Mouse (Mus musculus) heart, embryonic 15.5 days (tissue): Measurements from ENCODE around the gene Syne3. TPM values are rescaled to one million over a fixed set of nuclear protein-coding genes. Genes with fewer than 3 reads are reported as not detected.
A peak's percentile ranks its signal among the peaks of the same experiment; 100 is the strongest.

Experiments
- ATAC-seq: fragments of 200-750 bp; cut with Nextera tagmentation; replicated peaks from 2 replicates; pipeline ENCODE4 v1.8.0; 2017; ENCODE audit warnings: low read depth, moderate TSS enrichment; ENCODE audit not compliant: insufficient number of reproducible peaks, insufficient read depth, low FRiP score
- H3K27ac ChIP-seq: fragments of 300-500 bp; sonication (generic); 2 replicates; pipeline ENCODE4 v1.5.1; 2015; ENCODE audit warnings: mild to moderate bottlenecking, inconsistent platforms
- H3K27me3 ChIP-seq: fragments of 300-500 bp; sonication (generic); 2 replicates; pipeline ENCODE4 v1.6.1; 2015; ENCODE audit warnings: inconsistent platforms
- H3K36me3 ChIP-seq: fragments of 300-500 bp; sonication (generic); 2 replicates; pipeline ENCODE4 v1.6.1; 2015; ENCODE audit warnings: mild to moderate bottlenecking, inconsistent platforms
- H3K4me1 ChIP-seq: fragments of 300-500 bp; sonication (generic); replicated peaks from 2 replicates; pipeline ENCODE4 v1.6.1; 2015; ENCODE audit warnings: inconsistent platforms
- H3K4me2 ChIP-seq: fragments of 300-500 bp; sonication (generic); 2 replicates; pipeline ENCODE4 v1.6.1; 2015; ENCODE audit warnings: inconsistent platforms, mild to moderate bottlenecking, moderate library complexity
- H3K4me3 ChIP-seq: fragments of 300-500 bp; sonication (generic); 2 replicates; pipeline ENCODE4 v1.5.1; 2015; ENCODE audit warnings: mild to moderate bottlenecking, inconsistent platforms
- H3K9ac ChIP-seq: fragments of 300-500 bp; sonication (generic); 2 replicates; pipeline ENCODE4 v1.6.1; 2015; ENCODE audit warnings: mild to moderate bottlenecking, inconsistent platforms
- H3K9me3 ChIP-seq: fragments of 300-500 bp; sonication (generic); replicated peaks from 2 replicates; pipeline ENCODE4 v1.6.1; 2016; ENCODE audit warnings: inconsistent platforms
- WGBS: fragments of 180-500 bp; shearing (Covaris S2); methylation state at CpG from one replicate; pipeline ENCODE4 v1.1.7; 2015; ENCODE audit warnings: mixed read lengths; 5-methylcytosine and 5-hydroxymethylcytosine counted together
- polyA plus RNA-seq: library from polyadenylated mRNA; unstranded; fragments of >200 nt; fragmentation: Nextera tagmentation; extraction: Ambion mirVana; gene quantifications from 2 replicates; pipeline ENCODE4 v1.2.1, GENCODE M21; 2015

The Syne3 gene
- polyA plus RNA-seq, 1 experiment from 2014 or later = 1.6 TPM

- Histone ChIP-seq H3K9me3 (no peaks in the 10 kb centered on the region), H3K36me3 (no peaks in the 10 kb centered on the region), H3K4me1 (peaks cover 8% of the 10 kb centered on the region; the same call in 1 of the 2 replicates), H3K4me2 (no peak overlapping the region), H3K9ac (no peak overlapping the region), H3K4me3 (no peak overlapping the region), H3K27ac (no peak overlapping the region), H3K27me3 (peaks cover 9% of the 10 kb centered on the region; the same call in 1 of the 2 replicates)
- ATAC-seq = no peak
- WGBS = 91% methylated on average over 1 of the region's 1 CpGs
These were observed 52.4 kb downstream of the Syne3 start for GRCm38 (mm10) chr12:104957165-104957564.

- ATAC-seq = no peak
- 74% methylated on average over 6 of the region's 6 CpGs for WGBS
These were observed 53.2 kb downstream of the Syne3 start for GRCm38 (mm10) chr12:104956406-104956805.

GRCm38 (mm10) chr12:104955003-104955800 lies 54.4 kb downstream of the Syne3 start:
- Histone ChIP-seq H3K36me3 (no peaks in the 10 kb centered on the region), H3K27me3 (peaks cover 9% of the 10 kb centered on the region; the same call in 1 of the 2 replicates), H3K9ac (no peak overlapping the region), H3K27ac (no peak overlapping the region), H3K9me3 (no peaks in the 10 kb centered on the region), H3K4me1 (peaks cover 8% of the 10 kb centered on the region; the same call in 1 of the 2 replicates), H3K4me2 (no peak overlapping the region), H3K4me3 (no peak overlapping the region)
- WGBS = 68% methylated on average over 17 of the region's 17 CpGs
- no peak for ATAC-seq

More at GRCm38 (mm10) chr12:104956406-104956805, 53.2 kb downstream of the Syne3 start:
- H3K4me1 ChIP-seq = peaks cover 8% of the 10 kb centered on the region; the same call in 1 of the 2 replicates
- H3K4me2 ChIP-seq = no peak overlapping the region
- H3K36me3 ChIP-seq = no peaks in the 10 kb centered on the region
- H3K27ac ChIP-seq = no peak overlapping the region
- H3K27me3 ChIP-seq = peaks cover 9% of the 10 kb centered on the region; the same call in 1 of the 2 replicates
- no peaks in the 10 kb centered on the region for H3K9me3 ChIP-seq
- H3K9ac ChIP-seq = no peak overlapping the region
- H3K4me3 ChIP-seq = no peak overlapping the region

- Histone ChIP-seq H3K27me3 (peaks cover 4% of the 10 kb centered on the region; the same call in 1 of the 2 replicates), H3K9me3 (no peaks in the 10 kb centered on the region), H3K4me2 (no peak overlapping the region), H3K36me3 (no peaks in the 10 kb centered on the region), H3K27ac (no peak overlapping the region), H3K4me1 (peaks cover 8% of the 10 kb centered on the region; the same call in 1 of the 2 replicates), H3K4me3 (no peak overlapping the region), H3K9ac (no peak overlapping the region)
- 19% methylated on average over 4 of the region's 4 CpGs for WGBS
- no peak for ATAC-seq
These were observed 55.7 kb downstream of the Syne3 start for GRCm38 (mm10) chr12:104953941-104954340.

GRCm38 (mm10) chr12:104952458-104952857 lies 57.2 kb downstream of the Syne3 start:
- H3K4me1 ChIP-seq = peaks cover 8% of the 10 kb centered on the region; the same call in 1 of the 2 replicates
- no peak overlapping the region for H3K4me3 ChIP-seq
- H3K9me3 ChIP-seq = no peaks in the 10 kb centered on the region
- 15% methylated on average over 5 of the region's 5 CpGs for WGBS
- no peaks in the 10 kb centered on the region for H3K27me3 ChIP-seq
- no peaks in the 10 kb centered on the region for H3K36me3 ChIP-seq
- H3K4me2 ChIP-seq = no peak overlapping the region
- ATAC-seq = 0 out of 2 replicates have a peak, but pooled peaks have one; percentile 43
- H3K9ac ChIP-seq = no peak overlapping the region
- H3K27ac ChIP-seq = no peak overlapping the region

GRCm38 (mm10) chr12:104947911-104948310 lies 61.7 kb downstream of the Syne3 start:
- H3K4me1 ChIP-seq = no peaks in the 10 kb centered on the region
- no peak overlapping the region for H3K4me2 ChIP-seq
- H3K27ac ChIP-seq = no peak overlapping the region
- ATAC-seq = no peak
- no peaks in the 10 kb centered on the region for H3K9me3 ChIP-seq
- H3K36me3 ChIP-seq = peaks cover 3% of the 10 kb centered on the region; the same call in 1 of the 2 replicates
- 56% methylated on average over 2 of the region's 2 CpGs for WGBS
- no peak overlapping the region for H3K9ac ChIP-seq
- H3K4me3 ChIP-seq = no peak overlapping the region
- no peaks in the 10 kb centered on the region for H3K27me3 ChIP-seq

GRCm38 (mm10) chr12:104946231-104946630 lies 63.4 kb downstream of the Syne3 start:
- WGBS = 93% methylated on average over 6 of the region's 6 CpGs
- H3K9me3 ChIP-seq = no peaks in the 10 kb centered on the region
- H3K27me3 ChIP-seq = no peaks in the 10 kb centered on the region
- H3K4me3 ChIP-seq = no peak overlapping the region
- H3K4me2 ChIP-seq = no peak overlapping the region
- no peaks in the 10 kb centered on the region for H3K4me1 ChIP-seq
- H3K9ac ChIP-seq = no peak overlapping the region
- no peak for ATAC-seq
- no peak overlapping the region for H3K27ac ChIP-seq
- H3K36me3 ChIP-seq = peaks cover 3% of the 10 kb centered on the region; the same call in 1 of the 2 replicates

- Histone ChIP-seq H3K4me2 (no peak overlapping the region), H3K9me3 (no peaks in the 10 kb centered on the region), H3K4me3 (no peak overlapping the region), H3K9ac (no peak overlapping the region), H3K27me3 (0 out of 2 replicates have a peak, but pooled peaks cover 3% of the 10 kb centered on the region), H3K27ac (no peak overlapping the region), H3K4me1 (no peaks in the 10 kb centered on the region), H3K36me3 (peaks cover 3% of the 10 kb centered on the region; the same call in 1 of the 2 replicates)
- WGBS = 81% methylated on average over 9 of the region's 9 CpGs
- ATAC-seq = no peak
These were observed 69.1 kb downstream of the Syne3 start for GRCm38 (mm10) chr12:104940466-104940865.

GRCm38 (mm10) chr12:104940027-104940386 lies 69.6 kb downstream of the Syne3 start:
- Histone ChIP-seq H3K4me1 (no peaks in the 10 kb centered on the region), H3K9me3 (no peaks in the 10 kb centered on the region), H3K36me3 (peaks cover 3% of the 10 kb centered on the region; the same call in 1 of the 2 replicates), H3K9ac (no peak overlapping the region), H3K4me2 (no peak overlapping the region), H3K4me3 (no peak overlapping the region), H3K27me3 (0 out of 2 replicates have a peak, but pooled peaks cover 3% of the 10 kb centered on the region), H3K27ac (no peak overlapping the region)
- ATAC-seq = no peak
- WGBS = 13% methylated on average over 4 of the region's 4 CpGs

- Histone ChIP-seq H3K27me3 (0 out of 2 replicates have a peak, but pooled peaks cover 3% of the 10 kb centered on the region), H3K4me2 (no peak overlapping the region), H3K9me3 (no peaks in the 10 kb centered on the region), H3K9ac (no peak overlapping the region), H3K36me3 (no peaks in the 10 kb centered on the region), H3K27ac (no peak overlapping the region), H3K4me3 (no peak overlapping the region), H3K4me1 (no peaks in the 10 kb centered on the region)
- 0 out of 2 replicates have a peak, but pooled peaks have one; percentile 36 for ATAC-seq
- WGBS = 38% methylated on average over 13 of the region's 13 CpGs
These were observed 70.1 kb downstream of the Syne3 start for GRCm38 (mm10) chr12:104939372-104940026.

GRCm38 (mm10) chr12:104938935-104939334 lies 70.7 kb downstream of the Syne3 start:
- no peaks in the 10 kb centered on the region for H3K4me1 ChIP-seq
- no peaks in the 10 kb centered on the region for H3K36me3 ChIP-seq
- H3K27ac ChIP-seq = no peak overlapping the region
- no peak overlapping the region for H3K4me3 ChIP-seq
- ATAC-seq = no peak
- 62% methylated on average over 5 of the region's 5 CpGs for WGBS
- H3K4me2 ChIP-seq = no peak overlapping the region
- 0 out of 2 replicates have a peak, but pooled peaks cover 3% of the 10 kb centered on the region for H3K27me3 ChIP-seq
- no peaks in the 10 kb centered on the region for H3K9me3 ChIP-seq
- H3K9ac ChIP-seq = no peak overlapping the region
